Mouse (Mus musculus): ENCODE measurements around the gene Sae1. TPM values are rescaled to one million over a fixed set of nuclear protein-coding genes. Genes with fewer than 3 reads are reported as not detected.

Gene Sae1
- polyA plus RNA-seq, 1 experiment from 2014 or later = 284 TPM

- Histone ChIP-seq H3K27ac (no peak overlapping the region), H3K27me3 (replicated peaks) (no peaks in the 10 kb centered on the region), H3K4me2 (replicated peaks) (no peak overlapping the region), H3K9me3 (no peaks in the 10 kb centered on the region), H3K4me1 (replicated peaks) (peaks cover 4% of the 10 kb centered on the region), H3K4me3 (replicated peaks) (no peak overlapping the region), H3K9ac (no peak overlapping the region), H3K36me3 (peaks cover 27% of the 10 kb centered on the region)
- WGBS = 60% methylated on average over 3 of the region's 3 CpGs
- ATAC-seq = no peak
Measured at GRCm38 (mm10) chr7:16329146-16329545, 58.5 kb downstream of the Sae1 start.

- no peak overlapping the region for H3K9ac ChIP-seq
Measured at GRCm38 (mm10) chr7:16326607-16326971, 61.0 kb downstream of the Sae1 start.

GRCm38 (mm10) chr7:16325920-16326606, 61.5 kb downstream of the Sae1 start:
- WGBS = 25% methylated on average over 8 of the region's 8 CpGs
- Histone ChIP-seq H3K4me1 (replicated peaks) (peaks cover 4% of the 10 kb centered on the region), H3K36me3 (peaks cover 21% of the 10 kb centered on the region; the same call in 1 of the 2 replicates), H3K4me2 (replicated peaks) (no peak overlapping the region), H3K4me3 (replicated peaks) (no peak overlapping the region), H3K9me3 (no peaks in the 10 kb centered on the region), H3K9ac (no peak overlapping the region), H3K27ac (peak overlapping the region; percentile 55; the same call in 1 of the 2 replicates), H3K27me3 (replicated peaks) (no peaks in the 10 kb centered on the region)
- ATAC-seq = peak; percentile 87

More at GRCm38 (mm10) chr7:16326607-16326971, 61.0 kb downstream of the Sae1 start:
- H3K4me1 ChIP-seq (replicated peaks) = peaks cover 4% of the 10 kb centered on the region
- H3K27ac ChIP-seq = 0 out of 2 replicates have a peak overlapping the region, but pooled peaks have one; percentile 3
- H3K9me3 ChIP-seq = no peaks in the 10 kb centered on the region
- no peaks in the 10 kb centered on the region for H3K27me3 ChIP-seq (replicated peaks)
- peak; percentile 32; the same call in 1 of the 2 replicates for ATAC-seq
- WGBS = 92% methylated on average over 2 of the region's 2 CpGs
- no peak overlapping the region for H3K4me3 ChIP-seq (replicated peaks)
- peaks cover 21% of the 10 kb centered on the region; the same call in 1 of the 2 replicates for H3K36me3 ChIP-seq
- no peak overlapping the region for H3K4me2 ChIP-seq (replicated peaks)

GRCm38 (mm10) chr7:16324661-16325060, 62.9 kb downstream of the Sae1 start:
- Histone ChIP-seq H3K9me3 (no peaks in the 10 kb centered on the region), H3K4me3 (replicated peaks) (no peak overlapping the region), H3K4me2 (replicated peaks) (no peak overlapping the region), H3K27ac (no peak overlapping the region), H3K36me3 (peaks cover 13% of the 10 kb centered on the region; the same call in 1 of the 2 replicates), H3K4me1 (replicated peaks) (peaks cover 4% of the 10 kb centered on the region), H3K9ac (no peak overlapping the region), H3K27me3 (replicated peaks) (no peaks in the 10 kb centered on the region)
- 76% methylated on average over 7 of the region's 7 CpGs for WGBS
- no peak for ATAC-seq

GRCm38 (mm10) chr7:16320479-16320878, 67.1 kb downstream of the Sae1 start:
- Histone ChIP-seq H3K36me3 (no peaks in the 10 kb centered on the region), H3K4me3 (replicated peaks) (no peak overlapping the region), H3K9ac (no peak overlapping the region), H3K9me3 (no peaks in the 10 kb centered on the region), H3K27me3 (replicated peaks) (no peaks in the 10 kb centered on the region), H3K27ac (no peak overlapping the region), H3K4me2 (replicated peaks) (no peak overlapping the region), H3K4me1 (replicated peaks) (no peaks in the 10 kb centered on the region)
- WGBS = 87% methylated on average over 6 of the region's 6 CpGs
- no peak for ATAC-seq

- no peak overlapping the region for H3K4me3 ChIP-seq (replicated peaks)
- no peak overlapping the region for H3K9ac ChIP-seq
- H3K27me3 ChIP-seq (replicated peaks) = no peaks in the 10 kb centered on the region
- no peaks in the 10 kb centered on the region for H3K36me3 ChIP-seq
- WGBS = 93% methylated on average over 4 of the region's 4 CpGs
- H3K9me3 ChIP-seq = no peaks in the 10 kb centered on the region
- ATAC-seq = no peak
- no peak overlapping the region for H3K27ac ChIP-seq
- H3K4me1 ChIP-seq (replicated peaks) = peaks cover 3% of the 10 kb centered on the region
- no peak overlapping the region for H3K4me2 ChIP-seq (replicated peaks)
Measured at GRCm38 (mm10) chr7:16319216-16319615, 68.4 kb downstream of the Sae1 start.

GRCm38 (mm10) chr7:16317094-16317493, 70.5 kb downstream of the Sae1 start:
- H3K27me3 ChIP-seq (replicated peaks) = no peaks in the 10 kb centered on the region
- no peak overlapping the region for H3K9ac ChIP-seq
- H3K27ac ChIP-seq = no peak overlapping the region
- H3K4me3 ChIP-seq (replicated peaks) = no peak overlapping the region
- no peaks in the 10 kb centered on the region for H3K9me3 ChIP-seq
- H3K4me1 ChIP-seq (replicated peaks) = peaks cover 19% of the 10 kb centered on the region
- no peak overlapping the region for H3K4me2 ChIP-seq (replicated peaks)
- whole genome bisulfite sequencing = 73% methylated on average over 14 of the region's 14 CpGs
- no peaks in the 10 kb centered on the region for H3K36me3 ChIP-seq
- ATAC-seq = no peak

- H3K27ac ChIP-seq = 0 out of 2 replicates have a peak overlapping the region, but pooled peaks have one; percentile 6
- H3K9me3 ChIP-seq = no peaks in the 10 kb centered on the region
- no peak overlapping the region for H3K9ac ChIP-seq
- H3K27me3 ChIP-seq (replicated peaks) = no peaks in the 10 kb centered on the region
- no peak for ATAC-seq
- H3K36me3 ChIP-seq = no peaks in the 10 kb centered on the region
- H3K4me2 ChIP-seq (replicated peaks) = no peak overlapping the region
- peaks cover 35% of the 10 kb centered on the region for H3K4me1 ChIP-seq (replicated peaks)
- H3K4me3 ChIP-seq (replicated peaks) = no peak overlapping the region
- 46% methylated on average over 4 of the region's 4 CpGs for WGBS
Measured at GRCm38 (mm10) chr7:16315222-16315759, 72.3 kb downstream of the Sae1 start.

GRCm38 (mm10) chr7:16314221-16314775, 73.3 kb downstream of the Sae1 start:
- Histone ChIP-seq H3K9ac (peak overlapping the region; percentile 79; the same call in 1 of the 2 replicates), H3K4me1 (replicated peaks) (peaks cover 45% of the 10 kb centered on the region), H3K27me3 (replicated peaks) (no peaks in the 10 kb centered on the region), H3K9me3 (no peaks in the 10 kb centered on the region), H3K36me3 (no peaks in the 10 kb centered on the region), H3K27ac (peak overlapping the region; percentile 95), H3K4me2 (replicated peaks) (peak overlapping the region; percentile 99), H3K4me3 (replicated peaks) (peak overlapping the region; percentile 63)
- ATAC-seq = no peak
- WGBS = 11% methylated on average over 13 of the region's 13 CpGs

GRCm38 (mm10) chr7:16313481-16314220, 74.0 kb downstream of the Sae1 start:
- peaks cover 52% of the 10 kb centered on the region for H3K4me1 ChIP-seq (replicated peaks)
- H3K4me3 ChIP-seq (replicated peaks) = peak overlapping the region; percentile 63
- H3K9ac ChIP-seq = peak overlapping the region; percentile 79
- no peaks in the 10 kb centered on the region for H3K9me3 ChIP-seq
- under 1% methylated on average over 65 of the region's 66 CpGs for WGBS
- peak overlapping the region; percentile 99 for H3K4me2 ChIP-seq (replicated peaks)
- no peaks in the 10 kb centered on the region for H3K36me3 ChIP-seq
- peak; percentile 78 for ATAC-seq
- H3K27me3 ChIP-seq (replicated peaks) = no peaks in the 10 kb centered on the region
- peak overlapping the region; percentile 95 for H3K27ac ChIP-seq

- under 1% methylated on average over 12 of the region's 12 CpGs for WGBS
- H3K9ac ChIP-seq = peak overlapping the region; percentile 82
- no peaks in the 10 kb centered on the region for H3K36me3 ChIP-seq
- H3K4me1 ChIP-seq (replicated peaks) = peaks cover 54% of the 10 kb centered on the region
- H3K27ac ChIP-seq = peak overlapping the region; percentile 95
- H3K9me3 ChIP-seq = no peaks in the 10 kb centered on the region
- peak overlapping the region; percentile 99 for H3K4me2 ChIP-seq (replicated peaks)
- peak; percentile 48 for ATAC-seq
- H3K4me3 ChIP-seq (replicated peaks) = peak overlapping the region; percentile 63
- H3K27me3 ChIP-seq (replicated peaks) = no peaks in the 10 kb centered on the region
Measured at GRCm38 (mm10) chr7:16312672-16313311, 74.8 kb downstream of the Sae1 start.
